Mouse (Mus musculus) myocyte (in vitro differentiated cells): ENCODE results near the gene Wnt10a. TPM values are rescaled to one million over a fixed set of nuclear protein-coding genes. Genes with fewer than 3 reads are reported as not detected.

Experiments used
- H3K27me3 ChIP-seq: one replicate; pipeline ENCODE4 v1.6.1; 2011; ENCODE audit not compliant: control insufficient read depth, insufficient read depth, insufficient read length
- H3K36me3 ChIP-seq: one replicate; pipeline ENCODE4 v1.6.1; 2011; ENCODE audit not compliant: control insufficient read depth, insufficient read depth
- H3K4me2 ChIP-seq: one replicate; pipeline ENCODE4 v1.6.1; 2011; ENCODE audit warnings: low read depth, control low read depth
- H3K4me3 ChIP-seq: one replicate; pipeline ENCODE4 v1.5.1; 2011; ENCODE audit warnings: mild to moderate bottlenecking, control low read depth, moderate library complexity
- H3K79me2 ChIP-seq: one replicate; pipeline ENCODE4 v1.6.1; 2011; ENCODE audit not compliant: control insufficient read depth, insufficient read depth
- H3ac ChIP-seq: one replicate; pipeline ENCODE4 v1.6.1; 2011; ENCODE audit not compliant: control insufficient read depth, insufficient read length
- CEBPB ChIP-seq: IDR thresholded peaks from 2 replicates; pipeline ENCODE4 v1.6.1; 2011; ENCODE audit warnings: mild to moderate bottlenecking, moderate library complexity; ENCODE audit not compliant: poor library complexity, insufficient read depth, severe bottlenecking
- E2F4 ChIP-seq: IDR thresholded peaks from one replicate; pipeline ENCODE4 v1.6.1; 2011; ENCODE audit warnings: mild to moderate bottlenecking, control low read depth, moderate library complexity; ENCODE audit not compliant: insufficient read depth
- MAX ChIP-seq: IDR thresholded peaks from one replicate; pipeline ENCODE4 v1.6.1; 2011; ENCODE audit warnings: low read depth, mild to moderate bottlenecking, control low read depth
- MYOD1 ChIP-seq, 3 experiments: IDR thresholded peaks; one replicate each; pipeline ENCODE4 v1.6.1; 2011; ENCODE audit warnings: control low read depth in 2 of 3, low read depth in 2 of 3, mild to moderate bottlenecking in 2 of 3, moderate library complexity in 1 of 3; ENCODE audit not compliant: insufficient read length in 2 of 3, control insufficient read depth in 1 of 3
- MYOG ChIP-seq, 3 experiments: IDR thresholded peaks; one replicate each; pipeline ENCODE4 v1.6.1; 2011; ENCODE audit warnings: control low read depth in 2 of 3, low read depth in 2 of 3, mild to moderate bottlenecking in 2 of 3; ENCODE audit not compliant: insufficient read length in 2 of 3, control insufficient read depth in 1 of 3, insufficient read depth in 1 of 3
- POLR2A ChIP-seq: IDR thresholded peaks from one replicate; pipeline ENCODE4 v1.6.1; 2011; ENCODE audit warnings: low read depth, mild to moderate bottlenecking, control low read depth, moderate library complexity; ENCODE audit not compliant: insufficient read length
- POLR2AphosphoS2 ChIP-seq: IDR thresholded peaks from one replicate; pipeline ENCODE4 v1.6.1; 2011; ENCODE audit warnings: low read depth, control low read depth; ENCODE audit not compliant: insufficient read length
- REST ChIP-seq: IDR thresholded peaks from one replicate; pipeline ENCODE4 v1.6.1; 2011; ENCODE audit warnings: mild to moderate bottlenecking, control low read depth, moderate library complexity; ENCODE audit not compliant: insufficient read depth, insufficient read length
- SRF ChIP-seq: IDR thresholded peaks from one replicate; pipeline ENCODE4 v1.6.1; 2011; ENCODE audit warnings: low read depth; ENCODE audit not compliant: control insufficient read depth, insufficient read length
- TCF12 ChIP-seq: IDR thresholded peaks from one replicate; pipeline ENCODE4 v1.6.1; 2011; ENCODE audit warnings: mild to moderate bottlenecking, control low read depth; ENCODE audit not compliant: poor library complexity, insufficient read depth, severe bottlenecking
- TCF3 ChIP-seq: IDR thresholded peaks from one replicate; pipeline ENCODE4 v1.6.1; 2011; ENCODE audit warnings: low read depth, control low read depth; ENCODE audit not compliant: insufficient read length
- USF1 ChIP-seq: IDR thresholded peaks from one replicate; pipeline ENCODE4 v1.6.1; 2011; ENCODE audit warnings: low read depth, mild to moderate bottlenecking, control low read depth, moderate library complexity
- polyA plus RNA-seq: library from polyadenylated mRNA; unstranded; fragments of >200 nt; fragmentation: generic; extraction: Trizol; gene quantifications from one replicate; pipeline ENCODE4 v1.2.1, GENCODE M21; 2012; ENCODE audit warnings: missing spikeins

Gene Wnt10a
- polyA plus RNA-seq, 1 experiment: 44.0 TPM

GRCm38 (mm10) chr1:74763081-74763480 lies 28.2 kb upstream of the Wnt10a start:
- H3K36me3 ChIP-seq: no peaks in the 10 kb centered on the region
- H3K4me3 ChIP-seq: no peak overlapping the region
- no peaks in the 10 kb centered on the region for H3K27me3 ChIP-seq
- no peak for TF ChIP-seq REST
- no peak for TF ChIP-seq SRF
- TF ChIP-seq TCF12: no peak
- TF ChIP-seq TCF3: no peak
- no peak for TF ChIP-seq MAX
- no peak for TF ChIP-seq E2F4
- TF ChIP-seq CEBPB: no peak
- no peak for TF ChIP-seq MYOG (IDR thresholded peaks at IDR 0.05; ENCODE audit: control insufficient read depth in 1 of 3, insufficient read depth in 1 of 3, insufficient read length in 2 of 3, low read depth in 2 of 3)
- TF ChIP-seq MYOD1 (IDR thresholded peaks at IDR 0.05; ENCODE audit: control insufficient read depth in 1 of 3, insufficient read length in 2 of 3, low read depth in 2 of 3): no peak
- TF ChIP-seq POLR2A: no peak
- no peak for TF ChIP-seq USF1
- no peak for TF ChIP-seq POLR2AphosphoS2
- no peak overlapping the region for H3ac ChIP-seq
- no peak overlapping the region for H3K4me2 ChIP-seq
- no peaks in the 10 kb centered on the region for H3K79me2 ChIP-seq

GRCm38 (mm10) chr1:74770727-74771466 lies 20.4 kb upstream of the Wnt10a start:
- no peaks in the 10 kb centered on the region for H3K79me2 ChIP-seq
- peak overlapping the region; percentile 52 for H3K4me2 ChIP-seq
- H3K36me3 ChIP-seq: no peaks in the 10 kb centered on the region
- H3ac ChIP-seq: no peak overlapping the region
- H3K27me3 ChIP-seq: peaks cover 20% of the 10 kb centered on the region
- TF ChIP-seq E2F4: no peak
- TF ChIP-seq TCF12: no peak
- no peak for TF ChIP-seq SRF
- no peak for TF ChIP-seq POLR2AphosphoS2
- TF ChIP-seq MYOD1 (IDR thresholded peaks at IDR 0.05; ENCODE audit: control insufficient read depth in 1 of 3, insufficient read length in 2 of 3, low read depth in 2 of 3): no peak
- no peak for TF ChIP-seq MYOG (IDR thresholded peaks at IDR 0.05; ENCODE audit: control insufficient read depth in 1 of 3, insufficient read depth in 1 of 3, insufficient read length in 2 of 3, low read depth in 2 of 3)
- TF ChIP-seq TCF3: no peak
- TF ChIP-seq POLR2A: no peak
- no peak for TF ChIP-seq USF1
- TF ChIP-seq REST: no peak
- no peak overlapping the region for H3K4me3 ChIP-seq

GRCm38 (mm10) chr1:74771467-74771844 lies 19.9 kb upstream of the Wnt10a start:
- Histone ChIP-seq H3ac (peak overlapping the region; percentile 10), H3K4me2 (peak overlapping the region; percentile 52), H3K36me3 (no peaks in the 10 kb centered on the region), H3K4me3 (peak overlapping the region; percentile 16), H3K27me3 (peaks cover 20% of the 10 kb centered on the region), H3K79me2 (no peaks in the 10 kb centered on the region)
- TF ChIP-seq USF1: no peak
- no peak for TF ChIP-seq TCF12
- no peak for TF ChIP-seq SRF
- TF ChIP-seq CEBPB: no peak
- TF ChIP-seq MAX: no peak
- no peak for TF ChIP-seq MYOD1 (IDR thresholded peaks at IDR 0.05; ENCODE audit: control insufficient read depth in 1 of 3, insufficient read length in 2 of 3, low read depth in 2 of 3)
- TF ChIP-seq MYOG (IDR thresholded peaks at IDR 0.05; ENCODE audit: control insufficient read depth in 1 of 3, insufficient read depth in 1 of 3, insufficient read length in 2 of 3, low read depth in 2 of 3): no peak
- no peak for TF ChIP-seq TCF3

GRCm38 (mm10) chr1:74771845-74771930 lies 19.6 kb upstream of the Wnt10a start, which contains the start of gene Wnt6:
Gene Wnt6, plus strand, starts transcription at chr1:74771892.
- TF ChIP-seq E2F4 (no peak), REST (no peak), MAX (no peak), TCF3 (no peak), USF1 (no peak), POLR2AphosphoS2 (no peak), TCF12 (no peak), CEBPB (no peak), POLR2A (no peak), SRF (no peak), MYOG (IDR thresholded peaks at IDR 0.05; ENCODE audit: control insufficient read depth in 1 of 3, insufficient read depth in 1 of 3, insufficient read length in 2 of 3, low read depth in 2 of 3) (no peak), MYOD1 (IDR thresholded peaks at IDR 0.05; ENCODE audit: control insufficient read depth in 1 of 3, insufficient read length in 2 of 3, low read depth in 2 of 3) (no peak)
- peaks cover 20% of the 10 kb centered on the region for H3K27me3 ChIP-seq
- no peaks in the 10 kb centered on the region for H3K36me3 ChIP-seq
- no peaks in the 10 kb centered on the region for H3K79me2 ChIP-seq
- peak within 1 kb of the TSS; percentile 94 for H3K4me2 ChIP-seq
- peak within 1 kb of the TSS; percentile 16 for H3K4me3 ChIP-seq
- peak within 1 kb of the TSS; percentile 10 for H3ac ChIP-seq
